Mouse (Mus musculus) neural tube, embryonic 15.5 days (tissue): Measurements from ENCODE around the gene Hist1h4i. TPM values are rescaled to one million over a fixed set of nuclear protein-coding genes. Genes with fewer than 3 reads are reported as not detected.
A peak's percentile ranks its signal among the peaks of the same experiment; 100 is the strongest.
"Not testable (repeated sequence)": the region's sequence is repeated elsewhere in the genome, so short reads cannot be mapped to it uniquely, and the experiment has no call there.

Experiments used
- ATAC-seq: fragments of 200-750 bp; cut with Nextera tagmentation; 2 replicates; pipeline ENCODE4 v1.8.0; 2017; ENCODE audit warnings: mild to moderate bottlenecking, moderate TSS enrichment, moderate library complexity; ENCODE audit not compliant: low FRiP score
- H3K27ac ChIP-seq: fragments of 300-500 bp; sonication (generic); replicated peaks from 2 replicates; pipeline ENCODE4 v1.5.1; 2015; ENCODE audit warnings: mild to moderate bottlenecking, inconsistent platforms
- H3K27me3 ChIP-seq: fragments of 300-500 bp; sonication (generic); replicated peaks from 2 replicates; pipeline ENCODE4 v1.6.1; 2015; ENCODE audit warnings: inconsistent platforms
- H3K36me3 ChIP-seq: fragments of 300-500 bp; sonication (generic); 2 replicates; pipeline ENCODE4 v1.6.1; 2015; ENCODE audit warnings: inconsistent platforms
- H3K4me1 ChIP-seq: fragments of 300-500 bp; sonication (generic); 2 replicates; pipeline ENCODE4 v1.6.1; 2015; ENCODE audit warnings: inconsistent platforms
- H3K4me2 ChIP-seq: fragments of 300-500 bp; sonication (generic); 2 replicates; pipeline ENCODE4 v1.6.1; 2015; ENCODE audit warnings: inconsistent platforms, mild to moderate bottlenecking, moderate library complexity
- H3K4me3 ChIP-seq: fragments of 300-500 bp; sonication (generic); replicated peaks from 2 replicates; pipeline ENCODE4 v1.5.1; 2015; ENCODE audit warnings: mild to moderate bottlenecking, inconsistent platforms
- H3K9ac ChIP-seq: fragments of 300-500 bp; sonication (generic); replicated peaks from 2 replicates; pipeline ENCODE4 v1.6.1; 2015; ENCODE audit warnings: mild to moderate bottlenecking, inconsistent platforms
- H3K9me3 ChIP-seq: fragments of 300-500 bp; sonication (generic); replicated peaks from 2 replicates; pipeline ENCODE4 v1.6.1; 2016; ENCODE audit warnings: inconsistent platforms
- WGBS: fragments of 180-500 bp; shearing (Covaris S2); methylation state at CpG from one replicate; pipeline ENCODE4 v1.1.7; 2015; ENCODE audit warnings: mixed read lengths; 5-methylcytosine and 5-hydroxymethylcytosine counted together
- polyA plus RNA-seq: library from polyadenylated mRNA; unstranded; fragments of >200 nt; fragmentation: Nextera tagmentation; extraction: Ambion mirVana; gene quantifications from 2 replicates; pipeline ENCODE4 v1.2.1, GENCODE M21; 2015

The Hist1h4i gene
- polyA plus RNA-seq, 1 experiment from 2014 or later = 4.8 TPM

DNA sequence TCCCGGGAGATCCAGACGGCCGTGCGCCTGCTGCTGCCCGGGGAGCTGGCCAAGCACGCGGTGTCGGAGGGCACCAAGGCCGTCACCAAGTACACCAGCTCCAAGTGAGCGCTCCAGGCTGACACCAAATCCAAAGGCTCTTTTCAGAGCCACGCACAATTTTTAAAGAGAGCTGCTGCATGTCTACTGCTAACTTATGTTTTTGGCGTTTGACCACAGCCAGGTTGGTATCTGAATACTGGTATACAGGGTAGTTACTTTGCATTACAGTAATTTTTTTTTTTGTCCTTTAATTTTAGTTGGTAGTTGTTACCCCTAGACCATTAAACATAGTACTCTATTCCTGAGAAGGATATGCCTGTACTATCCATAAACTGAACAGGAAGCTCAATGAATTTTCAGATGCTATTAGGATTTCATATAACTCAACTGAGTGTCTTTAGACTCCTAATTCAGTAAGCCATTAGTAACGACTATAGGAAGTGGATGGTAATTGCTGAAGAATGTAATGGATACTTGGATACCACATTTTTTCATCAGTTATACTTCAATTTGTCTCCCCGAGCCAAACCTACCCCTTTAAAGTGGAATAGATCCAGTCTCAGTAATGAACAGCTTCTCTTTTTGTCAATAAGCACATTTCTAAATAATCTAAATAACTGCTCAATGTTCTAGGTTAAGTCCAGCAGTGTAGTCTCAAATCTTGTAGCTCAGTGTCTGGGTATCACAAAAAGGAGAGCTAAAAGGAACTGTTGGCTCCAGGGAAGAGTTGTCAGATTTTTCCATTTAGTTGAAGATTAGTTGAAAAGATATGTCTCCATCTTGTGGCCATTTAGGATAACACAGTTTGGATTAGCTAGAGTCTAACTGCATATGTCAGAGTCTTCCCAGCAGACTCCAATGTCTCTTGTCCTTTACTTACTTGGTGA is 2.6 kb upstream of the Hist1h4i start:
- Histone ChIP-seq H3K36me3 (no peaks in the 10 kb centered on the region), H3K4me3 (peak overlapping the region; percentile 44), H3K4me2 (peak overlapping the region; percentile 78), H3K9ac (peak overlapping the region; percentile 47), H3K9me3 (no peaks in the 10 kb centered on the region), H3K27ac (peak overlapping the region; percentile 84), H3K27me3 (no peaks in the 10 kb centered on the region), H3K4me1 (peaks cover 24% of the 10 kb centered on the region)
- WGBS = 1% methylated on average over 13 of the region's 14 CpGs
- ATAC-seq = peak; percentile 10

DNA sequence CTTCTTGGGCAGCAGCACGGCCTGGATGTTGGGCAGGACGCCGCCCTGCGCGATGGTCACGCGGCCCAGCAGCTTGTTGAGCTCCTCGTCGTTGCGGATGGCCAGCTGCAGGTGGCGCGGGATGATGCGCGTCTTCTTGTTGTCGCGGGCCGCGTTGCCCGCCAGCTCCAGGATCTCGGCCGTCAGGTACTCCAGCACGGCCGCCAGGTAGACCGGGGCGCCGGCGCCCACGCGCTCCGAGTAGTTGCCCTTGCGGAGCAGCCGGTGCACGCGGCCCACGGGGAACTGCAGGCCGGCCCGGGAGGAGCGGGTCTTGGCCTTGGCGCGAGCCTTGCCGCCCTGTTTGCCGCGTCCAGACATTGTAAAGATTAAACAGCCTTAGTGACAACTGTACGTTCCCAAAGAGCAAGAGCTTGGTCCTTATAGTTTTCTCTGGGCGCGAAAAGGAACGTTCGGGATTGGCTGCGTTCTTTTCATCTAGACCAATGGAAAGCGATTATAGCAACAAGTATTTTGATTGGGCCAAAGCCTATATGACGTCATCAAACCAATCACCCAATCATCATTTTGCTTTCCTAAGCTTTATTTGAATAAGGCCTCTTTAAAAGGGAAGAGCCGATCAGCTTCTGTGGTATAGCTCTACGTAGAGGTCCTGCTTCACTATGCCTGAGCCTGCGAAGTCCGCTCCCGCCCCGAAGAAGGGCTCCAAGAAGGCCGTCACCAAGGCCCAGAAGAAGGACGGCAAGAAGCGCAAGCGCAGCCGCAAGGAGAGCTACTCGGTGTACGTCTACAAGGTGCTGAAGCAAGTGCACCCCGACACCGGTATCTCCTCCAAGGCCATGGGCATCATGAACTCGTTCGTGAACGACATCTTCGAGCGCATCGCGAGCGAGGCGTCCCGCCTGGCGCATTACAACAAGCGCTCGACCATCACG is 1.7 kb upstream of the Hist1h4i start, which contains the start of the genes Hist1h2ag and Hist1h2bj:
Hist1h2ag (minus strand) TSS at position 377 of the 935 bp plus-strand sequence.
Hist1h2bj (plus strand) TSS at position 647 of the 935 bp plus-strand sequence.
- not testable (repeated sequence) for H3K27me3 ChIP-seq, H3K36me3 ChIP-seq, H3K9me3 ChIP-seq
- peak within 1 kb of the TSS; percentile 78 for H3K4me2 ChIP-seq
- H3K4me1 ChIP-seq = peaks cover 24% of the 10 kb centered on the region
- H3K27ac ChIP-seq = peak within 1 kb of the TSS; percentile 84
- WGBS = 0% methylated on average over 42 of the region's 80 CpGs
- H3K4me3 ChIP-seq = peak within 1 kb of the TSS; percentile 44
- ATAC-seq = peak; percentile 92
- H3K9ac ChIP-seq = peak within 1 kb of the TSS; percentile 47

DNA sequence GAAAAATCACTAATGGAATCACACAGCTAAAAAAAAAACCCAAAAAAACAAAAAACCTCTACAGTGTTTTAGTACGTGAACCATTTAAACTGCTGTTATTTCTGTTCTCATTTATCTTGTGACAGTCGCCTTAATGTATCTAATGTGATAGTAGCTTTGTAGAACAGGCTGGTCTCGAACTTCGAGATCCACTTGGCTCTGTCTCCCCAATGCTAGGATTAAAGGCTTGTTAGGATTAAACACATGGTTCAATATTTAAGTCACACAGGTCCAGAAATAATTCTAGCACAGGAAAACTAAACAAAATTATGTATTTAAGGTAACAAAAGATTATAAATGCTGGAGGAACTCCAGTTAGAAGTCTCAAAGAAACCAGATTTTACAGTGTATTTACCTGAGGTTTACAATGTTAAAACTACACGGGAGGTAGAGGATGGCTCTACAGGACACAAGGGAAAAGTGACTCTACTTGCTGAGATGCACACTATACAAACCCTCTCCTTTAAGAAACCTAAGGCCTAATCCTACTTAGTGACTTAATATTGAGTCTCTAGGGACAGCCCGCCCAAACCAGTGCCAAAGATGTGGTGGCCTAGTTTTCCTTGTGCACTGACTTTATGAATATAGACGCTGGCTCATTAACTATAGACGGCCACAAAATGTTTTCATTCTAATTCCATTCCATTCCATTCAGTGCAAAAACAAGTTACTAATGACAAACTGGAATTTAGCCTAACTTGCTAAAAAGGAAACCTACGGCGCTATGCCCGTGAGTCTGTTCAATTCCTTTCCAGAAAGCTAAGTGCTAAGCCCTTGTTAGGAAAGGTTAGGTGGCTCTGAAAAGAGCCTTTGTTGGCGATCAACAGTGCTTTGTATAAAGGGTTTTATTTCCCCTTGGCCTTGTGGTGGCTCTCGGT is 747 bp upstream of the Hist1h4i start:
- 3% methylated on average over 13 of the region's 13 CpGs for WGBS
- Histone ChIP-seq H3K4me1 (peaks cover 24% of the 10 kb centered on the region), H3K4me3 (peak overlapping the region; percentile 44), H3K4me2 (peak overlapping the region; percentile 78), H3K27me3 (no peaks in the 10 kb centered on the region), H3K36me3 (no peaks in the 10 kb centered on the region), H3K9ac (peak overlapping the region; percentile 26; the same call in 1 of the 2 replicates), H3K9me3 (no peaks in the 10 kb centered on the region), H3K27ac (peak overlapping the region; percentile 78)
- no peak for ATAC-seq

DNA sequence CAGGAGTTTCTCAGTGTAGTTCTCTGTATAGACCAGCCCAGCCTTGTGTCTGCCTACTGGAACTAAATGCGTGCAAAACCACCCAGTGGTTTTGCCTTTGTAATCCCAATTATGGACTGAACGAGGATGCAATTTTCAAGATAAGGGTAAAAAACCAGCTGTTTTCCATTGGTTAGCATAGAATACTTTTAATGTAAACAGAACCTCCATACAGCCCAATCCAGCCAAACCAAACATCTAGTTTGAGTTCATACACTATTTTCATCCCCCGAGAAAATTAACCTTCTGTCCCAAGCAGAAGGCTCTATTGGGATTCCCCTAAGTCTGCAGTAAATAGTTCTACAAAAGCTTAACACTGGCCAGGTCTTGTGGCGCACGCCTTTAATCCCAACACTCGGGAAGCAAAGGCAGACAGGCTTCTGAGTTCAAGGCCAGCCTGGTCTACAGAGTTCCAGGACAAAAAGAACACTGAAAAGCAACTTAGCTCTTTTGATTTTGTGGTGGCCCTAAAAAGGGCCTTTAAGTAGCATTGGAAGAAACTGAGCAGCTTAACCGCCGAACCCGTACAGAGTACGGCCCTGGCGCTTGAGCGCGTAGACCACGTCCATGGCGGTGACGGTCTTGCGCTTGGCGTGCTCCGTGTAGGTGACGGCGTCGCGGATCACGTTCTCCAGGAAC is 559 bp downstream of the Hist1h4i start:
- Histone ChIP-seq H3K4me3 (peak overlapping the region; percentile 39), H3K27ac (peak overlapping the region; percentile 82), H3K36me3 (no peaks in the 10 kb centered on the region), H3K4me2 (peak overlapping the region; percentile 78), H3K9me3 (no peaks in the 10 kb centered on the region), H3K27me3 (no peaks in the 10 kb centered on the region), H3K9ac (peak overlapping the region; percentile 36), H3K4me1 (peaks cover 32% of the 10 kb centered on the region)
- under 1% methylated on average over 23 of the region's 24 CpGs for WGBS
- ATAC-seq = peak; percentile 4

DNA sequence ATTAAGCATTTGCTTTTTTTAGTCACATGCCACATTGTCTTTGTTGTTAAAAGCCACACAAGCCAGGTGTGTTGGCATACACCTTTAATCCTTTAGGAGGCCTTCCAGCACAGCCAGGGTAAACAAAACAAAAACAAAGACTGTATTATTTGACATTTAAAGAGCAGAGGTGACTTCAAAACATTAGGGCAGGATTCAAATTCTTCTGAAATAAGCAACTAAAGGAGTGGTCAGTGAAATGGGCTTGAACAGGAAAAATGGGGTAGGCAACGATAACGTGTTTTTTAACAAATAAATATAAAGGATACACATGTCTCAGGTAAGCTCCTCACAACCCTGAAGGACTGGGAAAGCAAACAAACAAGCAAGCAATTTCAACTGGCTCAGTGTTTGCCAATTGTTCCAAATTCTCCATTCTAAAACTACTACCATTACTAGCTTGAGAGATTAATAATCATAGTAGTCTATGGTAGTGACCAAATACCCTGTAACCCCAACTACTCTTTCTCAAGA is 1.2 kb downstream of the Hist1h4i start:
- H3K9me3 ChIP-seq = no peaks in the 10 kb centered on the region
- H3K4me1 ChIP-seq = peaks cover 32% of the 10 kb centered on the region
- no peak for ATAC-seq
- WGBS = 11% methylated on average over 2 of the region's 2 CpGs
- no peak overlapping the region for H3K9ac ChIP-seq
- H3K36me3 ChIP-seq = no peaks in the 10 kb centered on the region
- H3K4me2 ChIP-seq = peak overlapping the region; percentile 78
- H3K27me3 ChIP-seq = no peaks in the 10 kb centered on the region
- H3K27ac ChIP-seq = no peak overlapping the region
- H3K4me3 ChIP-seq = no peak overlapping the region; the same call in 1 of the 2 replicates

DNA sequence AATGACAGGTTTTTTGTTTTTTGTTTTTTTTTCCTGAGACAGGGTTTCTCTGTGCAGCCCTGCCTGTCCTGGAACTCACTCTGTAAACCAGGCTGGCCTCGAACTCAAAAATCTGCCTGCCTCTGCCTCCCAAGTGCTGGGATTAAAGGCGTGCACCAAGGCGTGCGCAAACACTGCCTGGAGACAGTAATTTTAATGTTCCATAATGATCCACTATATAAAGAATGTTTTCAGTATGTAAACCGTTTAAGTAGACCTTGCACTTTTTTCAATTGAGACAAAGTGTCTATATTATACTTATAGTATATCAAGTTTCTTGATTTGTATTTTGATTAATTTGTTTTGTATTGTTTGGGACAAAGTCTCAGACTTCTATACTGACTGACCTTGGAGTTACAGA is 1.8 kb downstream of the Hist1h4i start:
- H3K27me3 ChIP-seq = no peaks in the 10 kb centered on the region
- ATAC-seq = no peak
- 67% methylated on average over 5 of the region's 5 CpGs for WGBS
- H3K36me3 ChIP-seq = no peaks in the 10 kb centered on the region
- no peak overlapping the region for H3K4me3 ChIP-seq
- peaks cover 37% of the 10 kb centered on the region for H3K4me1 ChIP-seq
- no peak overlapping the region for H3K27ac ChIP-seq
- H3K4me2 ChIP-seq = no peak overlapping the region
- H3K9ac ChIP-seq = no peak overlapping the region
- no peaks in the 10 kb centered on the region for H3K9me3 ChIP-seq

DNA sequence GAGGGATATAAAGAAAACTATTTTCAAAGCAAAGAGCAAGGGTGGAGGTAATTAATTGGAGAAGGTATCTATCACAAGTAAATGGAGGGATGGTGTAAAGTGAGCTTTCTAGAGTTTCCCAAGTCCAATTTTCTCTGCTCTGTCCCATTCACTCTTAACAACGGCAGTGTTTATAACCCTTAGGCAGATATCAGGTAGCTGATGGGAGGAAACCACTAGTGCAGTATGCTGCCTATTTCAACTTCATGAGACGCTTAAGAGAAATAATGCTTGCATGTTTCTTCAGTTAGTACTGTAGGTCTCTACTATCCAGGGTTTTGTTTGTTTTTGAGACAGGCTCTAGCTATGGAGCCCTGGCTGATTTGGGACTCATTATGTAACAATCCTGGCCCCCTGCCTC is 3.7 kb downstream of the Hist1h4i start:
- 70% methylated on average over 2 of the region's 2 CpGs for WGBS
- ATAC-seq = no peak
- Histone ChIP-seq H3K36me3 (no peaks in the 10 kb centered on the region), H3K4me3 (no peak overlapping the region), H3K9ac (no peak overlapping the region), H3K4me2 (no peak overlapping the region), H3K27me3 (no peaks in the 10 kb centered on the region), H3K9me3 (no peaks in the 10 kb centered on the region), H3K4me1 (peaks cover 30% of the 10 kb centered on the region), H3K27ac (no peak overlapping the region)

DNA sequence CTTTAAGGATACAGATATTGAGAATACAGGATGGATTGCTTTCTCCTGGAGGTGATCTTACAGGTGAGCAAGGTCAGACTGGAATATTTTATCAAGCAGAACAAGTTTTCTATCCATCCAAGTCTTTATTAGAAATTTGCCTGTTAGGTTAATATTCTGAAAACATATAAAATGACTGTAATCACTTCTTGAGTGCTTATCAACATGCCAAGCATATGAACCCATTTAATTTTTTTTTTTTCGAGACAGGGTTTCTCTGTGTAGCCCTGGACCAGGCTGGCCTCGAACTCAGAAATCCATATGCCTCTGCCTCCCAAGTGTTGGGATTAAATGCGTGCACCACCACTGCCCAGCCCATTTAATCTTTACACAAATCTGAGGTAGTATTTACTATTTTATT is 4.2 kb downstream of the Hist1h4i start:
- Histone ChIP-seq H3K9ac (no peak overlapping the region; the same call in 1 of the 2 replicates), H3K9me3 (no peaks in the 10 kb centered on the region), H3K4me2 (peak overlapping the region; percentile 70), H3K4me1 (peaks cover 26% of the 10 kb centered on the region), H3K27me3 (no peaks in the 10 kb centered on the region), H3K4me3 (0 out of 2 replicates have a peak overlapping the region, but pooled peaks have one; percentile 40), H3K27ac (no peak overlapping the region), H3K36me3 (no peaks in the 10 kb centered on the region)
- 68% methylated on average over 3 of the region's 3 CpGs for WGBS
- ATAC-seq = no peak

DNA sequence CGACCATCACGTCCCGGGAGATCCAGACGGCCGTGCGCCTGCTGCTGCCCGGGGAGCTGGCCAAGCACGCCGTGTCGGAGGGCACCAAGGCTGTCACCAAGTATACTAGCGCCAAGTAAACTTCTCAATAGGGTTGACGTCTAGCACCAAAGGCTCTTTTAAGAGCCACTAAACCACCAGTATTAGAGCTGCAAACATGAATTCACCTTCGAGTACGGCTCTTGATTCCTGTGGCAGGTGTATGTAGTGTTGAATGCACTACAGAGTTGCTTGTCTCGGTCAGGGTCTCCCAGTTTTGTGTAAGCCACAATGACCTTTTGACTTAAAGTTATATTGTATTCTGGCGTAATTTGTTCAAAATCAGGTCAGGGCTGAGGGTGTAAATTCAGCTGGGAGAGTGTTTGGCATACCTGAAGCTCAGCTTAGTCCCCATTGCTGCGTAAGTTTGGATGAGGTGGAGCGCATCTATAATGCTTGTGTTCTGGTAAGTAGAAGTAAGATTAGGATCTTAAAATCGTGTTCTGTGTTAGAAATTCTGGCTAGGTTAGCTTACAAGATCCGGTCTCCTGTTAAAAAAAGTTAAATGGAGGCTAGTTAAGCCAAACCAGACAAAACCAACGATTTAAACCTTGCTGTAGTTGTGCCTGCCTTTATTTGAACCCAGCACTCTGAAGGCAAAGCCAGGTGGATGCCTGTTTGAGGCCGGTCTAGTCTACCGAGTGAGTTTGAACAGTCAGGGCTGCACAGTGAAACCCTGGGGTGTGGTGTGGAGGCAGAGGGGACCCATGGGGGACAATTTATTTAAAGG is 4.8 kb downstream of the Hist1h4i start:
- no peaks in the 10 kb centered on the region for H3K9me3 ChIP-seq
- H3K4me1 ChIP-seq = peaks cover 22% of the 10 kb centered on the region
- H3K9ac ChIP-seq = peak overlapping the region; percentile 44
- peak overlapping the region; percentile 40 for H3K4me3 ChIP-seq
- no peaks in the 10 kb centered on the region for H3K36me3 ChIP-seq
- H3K27ac ChIP-seq = peak overlapping the region; percentile 63; the same call in 1 of the 2 replicates
- WGBS = 1% methylated on average over 22 of the region's 23 CpGs
- H3K4me2 ChIP-seq = peak overlapping the region; percentile 70
- H3K27me3 ChIP-seq = no peaks in the 10 kb centered on the region
- ATAC-seq = peak; percentile 29
